Mouse (Mus musculus) heart, postnatal 10 days (tissue): ENCODE measurements at regions not wholly inside any gene's neighbourhood (a gene's known extent, or its start where the extent isn't known, plus 50 kb on each side); places are given as distances from the start of the nearest gene placed in this dataset.

Experiments used
- DNase-seq, 2 experiments: peaks; one replicate each; pipeline ENCODE4 v3.0.0; 2021
- intact Hi-C: fragments of 180-260 bp; cut with DNase I; formaldehyde crosslinking; loops from one replicate; pipeline ENCODE4 v1.15.1; 2025

DNA sequence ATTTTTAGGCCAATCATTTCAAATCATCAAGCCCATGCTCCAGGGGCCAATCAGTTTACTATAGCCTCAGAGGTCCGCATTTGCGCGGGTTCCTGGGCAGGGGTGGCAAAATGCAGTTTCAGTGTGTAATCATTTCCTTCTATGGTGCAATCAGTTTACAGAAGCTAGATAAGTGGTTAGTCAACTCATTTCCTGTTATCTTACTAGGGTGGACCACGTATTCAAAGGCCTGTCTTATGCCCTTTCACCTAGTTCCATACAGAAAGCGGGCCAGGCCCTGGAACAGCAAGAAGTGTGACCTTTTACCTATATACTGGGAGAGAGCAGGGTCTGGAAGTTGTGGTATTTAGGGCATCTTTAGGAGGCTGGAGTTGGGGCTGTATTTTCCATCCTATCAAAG, 62.0 kb upstream of the Qrfpr start:
- intact Hi-C loops: no loop called here
- DNase-seq: no peak

DNA sequence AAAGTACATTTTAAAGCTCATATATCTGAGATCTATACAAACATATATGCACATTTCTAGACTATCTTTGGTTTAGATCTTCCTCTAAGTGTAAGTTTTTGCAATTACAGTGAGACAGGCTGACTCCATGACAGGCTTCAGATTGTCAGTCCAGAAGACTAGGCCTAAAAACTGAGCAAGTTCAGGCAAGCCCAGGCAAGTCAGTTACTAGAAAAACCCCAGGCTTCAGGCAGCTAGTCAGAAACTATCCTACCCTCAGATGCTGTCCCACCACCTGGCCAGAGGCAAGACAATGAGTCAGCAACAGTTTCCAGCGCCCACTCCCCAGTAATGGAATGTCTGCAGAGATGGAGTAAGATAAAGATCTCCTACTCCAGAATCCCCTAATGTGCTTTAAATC, 53.4 kb upstream of the Qrfpr start:
- intact Hi-C loops: no loop called here
- no peak for DNase-seq
